Mouse (Mus musculus): ENCODE measurements around the gene Itga8. TPM values are rescaled to one million over a fixed set of nuclear protein-coding genes. Genes with fewer than 3 reads are reported as not detected.
A peak's percentile ranks its signal among the peaks of the same experiment; 100 is the strongest.

Gene Itga8
- polyA plus RNA-seq, 1 experiment from 2014 or later, result 2.4 TPM

GRCm38 (mm10) chr2:12221671-12222070, 80.1 kb downstream of the Itga8 start:
- peak; percentile 93 for ATAC-seq (ENCODE audit: low read depth)
- no peak overlapping the region for H3K9ac ChIP-seq (replicated peaks; ENCODE audit: low read depth, low read length)
- no peak overlapping the region for H3K4me3 ChIP-seq (ENCODE audit: low read depth, low read length)
- H3K27ac ChIP-seq (ENCODE audit: low read depth, low read length), result no peak overlapping the region
- H3K27me3 ChIP-seq (ENCODE audit: control insufficient read depth, insufficient read depth, low read length), result no peaks in the 10 kb centered on the region
- no peaks in the 10 kb centered on the region for H3K36me3 ChIP-seq (ENCODE audit: control insufficient read depth, insufficient read depth, low read length)
- WGBS, result 66% methylated on average over 2 of the region's 2 CpGs
- no peaks in the 10 kb centered on the region for H3K9me3 ChIP-seq (ENCODE audit: control insufficient read depth, low read length)
- no peak overlapping the region for H3K4me2 ChIP-seq (ENCODE audit: low read depth, low read length)
- no peaks in the 10 kb centered on the region for H3K4me1 ChIP-seq (ENCODE audit: control insufficient read depth, insufficient read depth, low read length)

GRCm38 (mm10) chr2:12213464-12213790, 88.3 kb downstream of the Itga8 start:
- no peak overlapping the region for H3K4me3 ChIP-seq (ENCODE audit: low read depth, low read length)
- H3K36me3 ChIP-seq (ENCODE audit: control insufficient read depth, insufficient read depth, low read length), result no peaks in the 10 kb centered on the region
- no peaks in the 10 kb centered on the region for H3K9me3 ChIP-seq (ENCODE audit: control insufficient read depth, low read length)
- ATAC-seq (ENCODE audit: low read depth), result no peak
- no peaks in the 10 kb centered on the region for H3K27me3 ChIP-seq (ENCODE audit: control insufficient read depth, insufficient read depth, low read length)
- H3K4me2 ChIP-seq (ENCODE audit: low read depth, low read length), result no peak overlapping the region
- WGBS, result 74% methylated on average over 4 of the region's 4 CpGs
- H3K27ac ChIP-seq (ENCODE audit: low read depth, low read length), result no peak overlapping the region
- no peaks in the 10 kb centered on the region for H3K4me1 ChIP-seq (ENCODE audit: control insufficient read depth, insufficient read depth, low read length)
- no peak overlapping the region for H3K9ac ChIP-seq (replicated peaks; ENCODE audit: low read depth, low read length)

GRCm38 (mm10) chr2:12212662-12213463, 88.9 kb downstream of the Itga8 start:
- 57% methylated on average over 3 of the region's 3 CpGs for WGBS
- ATAC-seq (ENCODE audit: low read depth), result no peak

GRCm38 (mm10) chr2:12208142-12208541, 93.6 kb downstream of the Itga8 start:
- Histone ChIP-seq H3K27ac (ENCODE audit: low read depth, low read length) (no peak overlapping the region), H3K4me3 (ENCODE audit: low read depth, low read length) (no peak overlapping the region), H3K9ac (replicated peaks; ENCODE audit: low read depth, low read length) (no peak overlapping the region), H3K4me1 (ENCODE audit: control insufficient read depth, insufficient read depth, low read length) (no peaks in the 10 kb centered on the region), H3K9me3 (ENCODE audit: control insufficient read depth, low read length) (no peaks in the 10 kb centered on the region), H3K36me3 (ENCODE audit: control insufficient read depth, insufficient read depth, low read length) (no peaks in the 10 kb centered on the region), H3K27me3 (ENCODE audit: control insufficient read depth, insufficient read depth, low read length) (no peaks in the 10 kb centered on the region), H3K4me2 (ENCODE audit: low read depth, low read length) (no peak overlapping the region)
- no peak for ATAC-seq (ENCODE audit: low read depth)
- WGBS, result 85% methylated on average over 6 of the region's 6 CpGs

More at GRCm38 (mm10) chr2:12212662-12213463, 88.9 kb downstream of the Itga8 start:
- H3K36me3 ChIP-seq (ENCODE audit: control insufficient read depth, insufficient read depth, low read length), result no peaks in the 10 kb centered on the region
- no peak overlapping the region for H3K4me3 ChIP-seq (ENCODE audit: low read depth, low read length)
- no peaks in the 10 kb centered on the region for H3K27me3 ChIP-seq (ENCODE audit: control insufficient read depth, insufficient read depth, low read length)
- H3K4me1 ChIP-seq (ENCODE audit: control insufficient read depth, insufficient read depth, low read length), result no peaks in the 10 kb centered on the region
- H3K9me3 ChIP-seq (ENCODE audit: control insufficient read depth, low read length), result no peaks in the 10 kb centered on the region
- no peak overlapping the region for H3K4me2 ChIP-seq (ENCODE audit: low read depth, low read length)
- no peak overlapping the region for H3K9ac ChIP-seq (replicated peaks; ENCODE audit: low read depth, low read length)
- no peak overlapping the region for H3K27ac ChIP-seq (ENCODE audit: low read depth, low read length)

GRCm38 (mm10) chr2:12206353-12206752, 95.4 kb downstream of the Itga8 start:
- Histone ChIP-seq H3K4me2 (ENCODE audit: low read depth, low read length) (no peak overlapping the region), H3K36me3 (ENCODE audit: control insufficient read depth, insufficient read depth, low read length) (no peaks in the 10 kb centered on the region), H3K9ac (replicated peaks; ENCODE audit: low read depth, low read length) (no peak overlapping the region), H3K9me3 (ENCODE audit: control insufficient read depth, low read length) (no peaks in the 10 kb centered on the region), H3K27ac (ENCODE audit: low read depth, low read length) (no peak overlapping the region), H3K4me3 (ENCODE audit: low read depth, low read length) (no peak overlapping the region), H3K4me1 (ENCODE audit: control insufficient read depth, insufficient read depth, low read length) (no peaks in the 10 kb centered on the region), H3K27me3 (ENCODE audit: control insufficient read depth, insufficient read depth, low read length) (no peaks in the 10 kb centered on the region)
- ATAC-seq (ENCODE audit: low read depth), result no peak
- 79% methylated on average over 5 of the region's 5 CpGs for WGBS

GRCm38 (mm10) chr2:12205875-12206274, 95.8 kb downstream of the Itga8 start:
- Histone ChIP-seq H3K36me3 (ENCODE audit: control insufficient read depth, insufficient read depth, low read length) (no peaks in the 10 kb centered on the region), H3K27me3 (ENCODE audit: control insufficient read depth, insufficient read depth, low read length) (no peaks in the 10 kb centered on the region), H3K27ac (ENCODE audit: low read depth, low read length) (no peak overlapping the region), H3K4me2 (ENCODE audit: low read depth, low read length) (no peak overlapping the region), H3K4me3 (ENCODE audit: low read depth, low read length) (no peak overlapping the region), H3K9ac (replicated peaks; ENCODE audit: low read depth, low read length) (no peak overlapping the region), H3K4me1 (ENCODE audit: control insufficient read depth, insufficient read depth, low read length) (no peaks in the 10 kb centered on the region), H3K9me3 (ENCODE audit: control insufficient read depth, low read length) (no peaks in the 10 kb centered on the region)
- whole genome bisulfite sequencing, result 47% methylated on average over 5 of the region's 5 CpGs
- ATAC-seq (ENCODE audit: low read depth), result no peak

GRCm38 (mm10) chr2:12203231-12203630, 98.5 kb downstream of the Itga8 start:
- Histone ChIP-seq H3K9me3 (ENCODE audit: control insufficient read depth, low read length) (no peaks in the 10 kb centered on the region), H3K36me3 (ENCODE audit: control insufficient read depth, insufficient read depth, low read length) (no peaks in the 10 kb centered on the region), H3K9ac (replicated peaks; ENCODE audit: low read depth, low read length) (no peak overlapping the region), H3K4me1 (ENCODE audit: control insufficient read depth, insufficient read depth, low read length) (no peaks in the 10 kb centered on the region), H3K4me3 (ENCODE audit: low read depth, low read length) (no peak overlapping the region), H3K27me3 (ENCODE audit: control insufficient read depth, insufficient read depth, low read length) (no peaks in the 10 kb centered on the region), H3K4me2 (ENCODE audit: low read depth, low read length) (no peak overlapping the region), H3K27ac (ENCODE audit: low read depth, low read length) (no peak overlapping the region)
- ATAC-seq (ENCODE audit: low read depth), result no peak
- WGBS, result 91% methylated on average over 10 of the region's 10 CpGs

- Histone ChIP-seq H3K4me3 (ENCODE audit: low read depth, low read length) (no peak overlapping the region), H3K9ac (replicated peaks; ENCODE audit: low read depth, low read length) (no peak overlapping the region), H3K27ac (ENCODE audit: low read depth, low read length) (no peak overlapping the region), H3K9me3 (ENCODE audit: control insufficient read depth, low read length) (no peaks in the 10 kb centered on the region), H3K4me1 (ENCODE audit: control insufficient read depth, insufficient read depth, low read length) (no peaks in the 10 kb centered on the region), H3K36me3 (ENCODE audit: control insufficient read depth, insufficient read depth, low read length) (no peaks in the 10 kb centered on the region), H3K27me3 (ENCODE audit: control insufficient read depth, insufficient read depth, low read length) (no peaks in the 10 kb centered on the region), H3K4me2 (ENCODE audit: low read depth, low read length) (no peak overlapping the region)
- 74% methylated on average over 7 of the region's 7 CpGs for WGBS
- no peak for ATAC-seq (ENCODE audit: low read depth)
These were observed 103.0 kb downstream of the Itga8 start for GRCm38 (mm10) chr2:12198699-12199098.

GRCm38 (mm10) chr2:12198214-12198613, 103.5 kb downstream of the Itga8 start:
- Histone ChIP-seq H3K4me2 (ENCODE audit: low read depth, low read length) (no peak overlapping the region), H3K4me3 (ENCODE audit: low read depth, low read length) (no peak overlapping the region), H3K9me3 (ENCODE audit: control insufficient read depth, low read length) (no peaks in the 10 kb centered on the region), H3K27me3 (ENCODE audit: control insufficient read depth, insufficient read depth, low read length) (no peaks in the 10 kb centered on the region), H3K9ac (replicated peaks; ENCODE audit: low read depth, low read length) (no peak overlapping the region), H3K27ac (ENCODE audit: low read depth, low read length) (no peak overlapping the region), H3K36me3 (ENCODE audit: control insufficient read depth, insufficient read depth, low read length) (no peaks in the 10 kb centered on the region), H3K4me1 (ENCODE audit: control insufficient read depth, insufficient read depth, low read length) (no peaks in the 10 kb centered on the region)
- no peak for ATAC-seq (ENCODE audit: low read depth)
- 86% methylated on average over 3 of the region's 3 CpGs for WGBS

Data from neural tube, embryonic 14.5 days (tissue).